Mouse (Mus musculus) thymus, postnatal 0 days (tissue): Measurements from ENCODE around the gene Apol7b. TPM values are rescaled to one million over a fixed set of nuclear protein-coding genes. Genes with fewer than 3 reads are reported as not detected.

Experiments used
- DNase-seq: peaks from one replicate; pipeline ENCODE4 v3.0.0-alpha.2; 2015; ENCODE audit warnings: low spot score
- polyA plus RNA-seq: library from polyadenylated mRNA; unstranded; fragments of >200 nt; fragmentation: Nextera tagmentation; extraction: Ambion mirVana; gene quantifications from 2 replicates; pipeline ENCODE4 v1.2.1, GENCODE M21; 2015

The Apol7b gene
- polyA plus RNA-seq, 1 experiment from 2014 or later: 0.46 TPM

DNA sequence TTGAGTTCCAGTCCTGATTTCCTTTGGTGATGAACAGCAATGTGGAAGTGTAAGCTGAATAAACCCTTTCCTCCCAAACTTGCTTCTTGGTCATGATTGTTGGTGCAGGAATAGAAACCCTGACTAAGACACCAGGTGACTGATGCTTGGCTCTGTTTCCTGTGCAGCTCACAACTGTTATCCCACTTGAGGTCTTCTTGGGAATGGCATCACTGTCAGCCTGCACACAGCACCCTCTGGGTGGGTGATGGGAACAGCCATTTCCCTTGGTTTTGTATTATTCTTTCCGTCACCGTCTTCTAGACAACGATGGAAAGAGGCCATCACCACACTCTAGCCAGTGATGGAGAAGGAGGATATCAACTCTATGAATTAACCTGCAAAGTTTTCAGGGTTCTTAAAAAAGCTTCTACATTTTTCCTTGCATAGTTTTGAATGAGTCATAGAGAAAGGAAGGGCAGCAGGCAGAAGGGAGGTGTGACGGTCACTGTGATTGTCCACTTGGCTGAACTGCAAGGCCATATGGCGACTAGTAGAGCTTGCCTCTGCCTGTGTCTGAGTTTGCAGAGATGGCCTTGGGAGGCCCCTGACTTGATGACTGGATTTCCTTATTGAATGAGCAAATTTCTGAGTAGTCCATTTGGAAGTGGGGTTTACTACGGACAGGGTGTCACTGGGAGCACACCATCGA is 62.8 kb downstream of the Apol7b start:
- no peak for DNase-seq

- DNase-seq: no peak
Observed at GRCm38 (mm10) chr15:77382880-77383279, 64.4 kb downstream of the Apol7b start.

DNA sequence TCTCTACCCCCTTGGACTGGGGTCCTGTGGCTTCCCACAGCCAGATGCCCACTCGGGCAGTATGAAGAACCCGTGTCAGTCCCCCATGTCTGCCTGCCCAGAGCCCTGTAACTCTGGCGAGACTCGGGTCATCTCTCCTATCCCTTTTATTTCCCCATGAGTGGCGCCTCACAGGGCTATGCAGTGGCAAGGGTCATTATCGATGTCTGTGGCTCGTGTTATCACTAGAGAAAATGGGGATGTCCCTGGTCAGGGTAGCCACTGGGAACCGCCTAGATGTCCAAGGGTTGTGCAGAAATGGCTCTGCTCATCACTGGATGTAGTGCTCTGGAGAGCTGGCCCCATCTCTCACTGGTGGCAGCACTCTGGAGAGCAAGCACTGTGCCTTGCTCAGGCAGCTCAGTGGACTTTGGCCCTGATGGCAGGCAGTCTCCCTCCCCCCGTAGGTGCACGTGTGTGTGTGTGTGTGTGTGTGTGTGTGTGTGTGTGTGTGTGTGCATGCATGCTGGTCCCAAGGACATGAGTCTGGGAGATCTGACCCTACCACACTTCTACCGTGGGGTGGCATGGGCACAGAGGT is 64.9 kb downstream of the Apol7b start:
- DNase-seq: no peak

DNA sequence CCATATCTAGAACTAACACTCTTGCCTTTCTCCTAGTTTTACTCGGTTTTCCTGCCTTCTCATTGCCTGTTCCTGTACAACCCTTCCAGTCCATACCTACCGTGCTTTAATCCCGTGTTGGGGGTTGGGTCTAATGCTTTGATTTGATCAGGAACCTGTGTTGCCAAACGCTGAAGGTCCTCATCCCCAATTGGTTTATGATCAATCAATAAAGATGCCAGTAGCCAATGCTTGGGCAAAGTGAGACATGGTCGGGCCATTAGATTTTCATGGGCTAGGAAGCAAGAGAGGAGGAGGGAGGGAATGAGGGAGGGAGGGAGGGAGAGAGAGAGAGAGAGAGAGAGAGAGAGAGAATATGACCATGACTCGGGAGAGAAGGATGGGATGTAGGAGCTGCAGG is 65.8 kb downstream of the Apol7b start:
- no peak for DNase-seq

DNA sequence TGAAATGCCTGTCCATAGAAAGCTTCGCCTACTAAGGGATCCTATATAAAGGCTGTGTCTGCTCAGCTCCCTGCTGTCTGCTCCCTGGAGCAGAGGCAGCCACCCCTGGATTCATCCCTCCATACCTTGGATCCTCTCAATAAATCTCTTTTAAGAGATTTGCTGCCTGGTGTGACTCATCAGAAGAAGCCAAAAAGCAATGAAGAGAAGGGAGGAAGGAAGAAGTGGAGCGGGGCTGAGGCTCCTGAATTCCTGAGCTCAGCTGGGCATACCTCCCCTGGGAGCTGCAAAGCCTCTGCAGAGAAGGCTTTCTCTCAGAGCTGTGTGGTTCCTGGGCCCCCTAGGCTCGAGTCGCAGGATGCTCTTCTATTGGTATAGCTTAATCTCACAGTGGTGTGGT is 67.4 kb downstream of the Apol7b start:
- no peak for DNase-seq

DNA sequence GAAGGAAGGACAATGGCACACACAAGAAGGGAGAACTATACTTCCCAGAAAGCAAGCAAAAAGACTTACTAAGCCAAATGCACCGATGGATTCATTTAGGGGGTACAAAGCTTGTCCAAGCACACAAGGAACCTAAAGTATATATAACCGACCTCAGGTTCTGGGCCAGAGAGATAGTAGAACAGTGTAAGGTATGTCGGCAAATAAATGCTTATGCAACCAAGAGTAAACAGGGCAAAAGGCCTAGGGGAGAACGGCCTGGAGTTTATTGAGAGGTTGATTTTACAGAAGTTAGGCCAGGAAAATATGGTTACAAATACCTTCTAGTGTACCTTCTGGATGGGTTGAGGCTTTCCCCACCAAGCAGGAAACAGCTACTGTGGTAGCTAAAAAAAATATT is 69.9 kb downstream of the Apol7b start:
- no peak for DNase-seq

- DNase-seq: no peak
Observed at GRCm38 (mm10) chr15:77376920-77377319, 70.4 kb downstream of the Apol7b start.

Other genes with a start within 250 kb of the Apol7b start
- gene Rbfox2, start 140.5 kb downstream of the Apol7b start, polyA plus RNA-seq: 6.5 and 8.4 TPM in 2 replicates
- gene Apol7a, start 48.4 kb downstream of the Apol7b start, polyA plus RNA-seq: 0.15 TPM in 1 of 2 replicates, not detected in the other
- gene Apol9a, start 36.4 kb downstream of the Apol7b start, polyA plus RNA-seq: 0.69 and 0.90 TPM in 2 replicates
- gene Apol10a, start 29.6 kb upstream of the Apol7b start, polyA plus RNA-seq: 0.05 TPM in 1 of 2 replicates, not detected in the other
- 0.09 and 0.27 TPM in 2 replicates for gene Apol11a, start 60.8 kb upstream of the Apol7b start, polyA plus RNA-seq
- gene Apol7c, start 85.8 kb upstream of the Apol7b start, polyA plus RNA-seq: 11.8 and 13.3 TPM in 2 replicates
- not detected in 2 replicates for gene 1700025B11Rik, start 114.4 kb upstream of the Apol7b start, polyA plus RNA-seq
- 0.49 and 0.59 TPM in 2 replicates for gene Apol10b, start 148.6 kb upstream of the Apol7b start, polyA plus RNA-seq
- not detected in 2 replicates for gene Gm36245, start 151.8 kb upstream of the Apol7b start, polyA plus RNA-seq
- 0.16 and 0.24 TPM in 2 replicates for gene Apol11b, start 195.8 kb upstream of the Apol7b start, polyA plus RNA-seq